Mouse (Mus musculus): ENCODE data around the gene Nipal3. TPM values are rescaled to one million over a fixed set of nuclear protein-coding genes. Genes with fewer than 3 reads are reported as not detected.

Nipal3 gene
- 2.7 and 3.8 TPM in 2 replicates for polyA plus RNA-seq (2014; fragmentation: Nextera tagmentation; extraction: Ambion mirVana)

GRCm38 (mm10) chr4:135494521-135495396, at the start of gene Nipal3, which contains the start of gene Stpg1:
TSS of gene Nipal3 (minus strand) at chr4:135495038.
TSS of gene Stpg1 (plus strand) at chr4:135494790.
- Histone ChIP-seq H3K36me3 (ENCODE audit: control insufficient read depth, insufficient read depth, low read length) (no peaks in the 10 kb centered on the region; the same call in 1 of the 2 replicates), H3K27ac (ENCODE audit: low read depth, low read length) (peak within 1 kb of the TSS; percentile 37; the same call in 1 of the 2 replicates), H3K9ac (ENCODE audit: low read depth, low read length) (peak within 1 kb of the TSS; percentile 53), H3K4me3 (ENCODE audit: low read length) (peak within 1 kb of the TSS; percentile 73), H3K27me3 (ENCODE audit: control insufficient read depth, insufficient read depth, low read length) (no peaks in the 10 kb centered on the region), H3K4me1 (ENCODE audit: control insufficient read depth, insufficient read depth, low read length) (no peaks in the 10 kb centered on the region), H3K4me2 (replicated peaks; ENCODE audit: low read depth, low read length) (peak within 1 kb of the TSS; percentile 92), H3K9me3 (ENCODE audit: control insufficient read depth, low read length) (no peaks in the 10 kb centered on the region)
- peak; percentile 94 for ATAC-seq (ENCODE audit: low FRiP score, low TSS enrichment)
- WGBS = under 1% methylated on average over 53 of the region's 53 CpGs

GRCm38 (mm10) chr4:135544284-135544683, 49.4 kb upstream of the Nipal3 start:
- Histone ChIP-seq H3K4me3 (ENCODE audit: low read length) (no peak overlapping the region), H3K9ac (ENCODE audit: low read depth, low read length) (no peak overlapping the region; the same call in 1 of the 2 replicates), H3K4me2 (replicated peaks; ENCODE audit: low read depth, low read length) (no peak overlapping the region), H3K27ac (ENCODE audit: low read depth, low read length) (no peak overlapping the region), H3K27me3 (ENCODE audit: control insufficient read depth, insufficient read depth, low read length) (no peaks in the 10 kb centered on the region), H3K4me1 (ENCODE audit: control insufficient read depth, insufficient read depth, low read length) (peaks cover 46% of the 10 kb centered on the region), H3K36me3 (ENCODE audit: control insufficient read depth, insufficient read depth, low read length) (no peaks in the 10 kb centered on the region), H3K9me3 (ENCODE audit: control insufficient read depth, low read length) (no peaks in the 10 kb centered on the region)
- 0 out of 2 replicates have a peak, but pooled peaks have one; percentile 25 for ATAC-seq (ENCODE audit: low FRiP score, low TSS enrichment)
- 50% methylated on average over 2 of the region's 2 CpGs for WGBS

- ATAC-seq (ENCODE audit: low FRiP score, low TSS enrichment) = no peak
- no peak overlapping the region for H3K9ac ChIP-seq (ENCODE audit: low read depth, low read length)
- no peak overlapping the region for H3K27ac ChIP-seq (ENCODE audit: low read depth, low read length)
- no peak overlapping the region for H3K4me2 ChIP-seq (replicated peaks; ENCODE audit: low read depth, low read length)
- H3K4me3 ChIP-seq (ENCODE audit: low read length) = no peak overlapping the region
- WGBS = 76% methylated on average over 9 of the region's 9 CpGs
- no peaks in the 10 kb centered on the region for H3K9me3 ChIP-seq (ENCODE audit: control insufficient read depth, low read length)
- H3K27me3 ChIP-seq (ENCODE audit: control insufficient read depth, insufficient read depth, low read length) = no peaks in the 10 kb centered on the region
- peaks cover 12% of the 10 kb centered on the region for H3K4me1 ChIP-seq (ENCODE audit: control insufficient read depth, insufficient read depth, low read length)
- H3K36me3 ChIP-seq (ENCODE audit: control insufficient read depth, insufficient read depth, low read length) = no peaks in the 10 kb centered on the region
Observed at GRCm38 (mm10) chr4:135540057-135540456, 45.2 kb upstream of the Nipal3 start.

- WGBS = 84% methylated on average over 12 of the region's 12 CpGs
- no peak overlapping the region for H3K9ac ChIP-seq (ENCODE audit: low read depth, low read length)
- no peaks in the 10 kb centered on the region for H3K9me3 ChIP-seq (ENCODE audit: control insufficient read depth, low read length)
- H3K4me2 ChIP-seq (replicated peaks; ENCODE audit: low read depth, low read length) = no peak overlapping the region
- no peak overlapping the region for H3K27ac ChIP-seq (ENCODE audit: low read depth, low read length)
- H3K27me3 ChIP-seq (ENCODE audit: control insufficient read depth, insufficient read depth, low read length) = no peaks in the 10 kb centered on the region
- peaks cover 2% of the 10 kb centered on the region; the same call in 1 of the 2 replicates for H3K4me1 ChIP-seq (ENCODE audit: control insufficient read depth, insufficient read depth, low read length)
- no peaks in the 10 kb centered on the region for H3K36me3 ChIP-seq (ENCODE audit: control insufficient read depth, insufficient read depth, low read length)
- no peak for ATAC-seq (ENCODE audit: low FRiP score, low TSS enrichment)
- H3K4me3 ChIP-seq (ENCODE audit: low read length) = no peak overlapping the region
Observed at GRCm38 (mm10) chr4:135539056-135539455, 44.2 kb upstream of the Nipal3 start.

GRCm38 (mm10) chr4:135535021-135535420, 40.2 kb upstream of the Nipal3 start:
- Histone ChIP-seq H3K4me3 (ENCODE audit: low read length) (no peak overlapping the region), H3K9ac (ENCODE audit: low read depth, low read length) (no peak overlapping the region), H3K36me3 (ENCODE audit: control insufficient read depth, insufficient read depth, low read length) (no peaks in the 10 kb centered on the region), H3K9me3 (ENCODE audit: control insufficient read depth, low read length) (peaks cover 7% of the 10 kb centered on the region), H3K27ac (ENCODE audit: low read depth, low read length) (no peak overlapping the region), H3K4me2 (replicated peaks; ENCODE audit: low read depth, low read length) (no peak overlapping the region), H3K27me3 (ENCODE audit: control insufficient read depth, insufficient read depth, low read length) (no peaks in the 10 kb centered on the region), H3K4me1 (ENCODE audit: control insufficient read depth, insufficient read depth, low read length) (no peaks in the 10 kb centered on the region)
- ATAC-seq (ENCODE audit: low FRiP score, low TSS enrichment) = no peak
- 98% methylated on average over 3 of the region's 3 CpGs for WGBS

GRCm38 (mm10) chr4:135533001-135533400, 38.2 kb upstream of the Nipal3 start:
- Histone ChIP-seq H3K27me3 (ENCODE audit: control insufficient read depth, insufficient read depth, low read length) (no peaks in the 10 kb centered on the region), H3K9ac (ENCODE audit: low read depth, low read length) (no peak overlapping the region), H3K4me1 (ENCODE audit: control insufficient read depth, insufficient read depth, low read length) (no peaks in the 10 kb centered on the region), H3K4me3 (ENCODE audit: low read length) (no peak overlapping the region), H3K9me3 (ENCODE audit: control insufficient read depth, low read length) (peaks cover 7% of the 10 kb centered on the region), H3K27ac (ENCODE audit: low read depth, low read length) (no peak overlapping the region), H3K4me2 (replicated peaks; ENCODE audit: low read depth, low read length) (no peak overlapping the region), H3K36me3 (ENCODE audit: control insufficient read depth, insufficient read depth, low read length) (no peaks in the 10 kb centered on the region)
- 80% methylated on average over 6 of the region's 6 CpGs for WGBS
- ATAC-seq (ENCODE audit: low FRiP score, low TSS enrichment) = no peak

- 53% methylated on average over 9 of the region's 9 CpGs for WGBS
Observed at GRCm38 (mm10) chr4:135531771-135532613, 37.2 kb upstream of the Nipal3 start.

GRCm38 (mm10) chr4:135531236-135531635, 36.4 kb upstream of the Nipal3 start:
- Histone ChIP-seq H3K4me1 (ENCODE audit: control insufficient read depth, insufficient read depth, low read length) (peaks cover 3% of the 10 kb centered on the region; the same call in 1 of the 2 replicates), H3K27ac (ENCODE audit: low read depth, low read length) (no peak overlapping the region), H3K9me3 (ENCODE audit: control insufficient read depth, low read length) (peaks cover 7% of the 10 kb centered on the region), H3K4me3 (ENCODE audit: low read length) (no peak overlapping the region), H3K36me3 (ENCODE audit: control insufficient read depth, insufficient read depth, low read length) (no peaks in the 10 kb centered on the region), H3K4me2 (replicated peaks; ENCODE audit: low read depth, low read length) (no peak overlapping the region), H3K27me3 (ENCODE audit: control insufficient read depth, insufficient read depth, low read length) (no peaks in the 10 kb centered on the region), H3K9ac (ENCODE audit: low read depth, low read length) (no peak overlapping the region)
- no peak for ATAC-seq (ENCODE audit: low FRiP score, low TSS enrichment)
- 95% methylated on average over 9 of the region's 9 CpGs for WGBS

More at GRCm38 (mm10) chr4:135531771-135532613, 37.2 kb upstream of the Nipal3 start:
- H3K27ac ChIP-seq (ENCODE audit: low read depth, low read length) = no peak overlapping the region
- no peak for ATAC-seq (ENCODE audit: low FRiP score, low TSS enrichment)
- no peaks in the 10 kb centered on the region for H3K36me3 ChIP-seq (ENCODE audit: control insufficient read depth, insufficient read depth, low read length)
- no peak overlapping the region for H3K4me2 ChIP-seq (replicated peaks; ENCODE audit: low read depth, low read length)
- H3K9me3 ChIP-seq (ENCODE audit: control insufficient read depth, low read length) = peaks cover 7% of the 10 kb centered on the region
- no peak overlapping the region for H3K4me3 ChIP-seq (ENCODE audit: low read length)
- H3K27me3 ChIP-seq (ENCODE audit: control insufficient read depth, insufficient read depth, low read length) = no peaks in the 10 kb centered on the region
- H3K9ac ChIP-seq (ENCODE audit: low read depth, low read length) = no peak overlapping the region
- no peaks in the 10 kb centered on the region for H3K4me1 ChIP-seq (ENCODE audit: control insufficient read depth, insufficient read depth, low read length)

All from kidney, embryonic 14.5 days (tissue).